Mouse (Mus musculus): ENCODE results near the gene Pcnp.

Gene Pcnp

DNA sequence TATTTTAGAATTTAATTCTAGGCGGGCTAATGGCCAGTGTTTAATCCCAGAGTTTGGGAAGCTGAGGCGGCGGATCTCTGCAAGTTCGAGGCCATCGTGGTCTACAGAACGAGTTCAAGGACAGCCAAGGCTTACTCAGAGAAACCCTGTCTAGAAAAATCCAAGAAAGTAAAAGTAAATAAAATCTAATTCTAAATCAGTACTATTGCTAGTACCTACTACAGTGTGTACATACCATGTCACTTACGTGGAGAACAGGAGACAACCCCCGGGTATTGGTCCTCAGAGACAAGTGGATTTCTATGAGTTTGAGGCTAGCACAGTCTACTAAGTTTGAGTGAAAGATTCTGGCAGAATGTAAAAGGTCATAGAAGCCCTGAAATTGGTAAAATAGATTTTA, 8.6 kb upstream of the Pcnp start:
- peaks cover 25% of the 10 kb centered on the region for H3K4me1 ChIP-seq (replicated peaks; ENCODE audit: low read depth, low read length)
- H3K9me3 ChIP-seq (ENCODE audit: low read length): peaks cover 3% of the 10 kb centered on the region
- peak overlapping the region; percentile 91 for H3K4me3 ChIP-seq (replicated peaks; ENCODE audit: low read length)
- H3K27me3 ChIP-seq (ENCODE audit: insufficient read depth, low read length): no peaks in the 10 kb centered on the region
- TF ChIP-seq NANOG (IDR thresholded peaks at IDR 0.05; ENCODE audit: borderline replicate concordance, low read length): no peak
- no peak for TF ChIP-seq POU5F1 (IDR thresholded peaks at IDR 0.05; ENCODE audit: borderline replicate concordance, low read length)
- no peak for TF ChIP-seq CTCF (conservative IDR thresholded peaks at IDR 0.05; ENCODE audit: low read length)
- H3K36me3 ChIP-seq (ENCODE audit: insufficient read depth, low read length): peaks cover 31% of the 10 kb centered on the region

DNA sequence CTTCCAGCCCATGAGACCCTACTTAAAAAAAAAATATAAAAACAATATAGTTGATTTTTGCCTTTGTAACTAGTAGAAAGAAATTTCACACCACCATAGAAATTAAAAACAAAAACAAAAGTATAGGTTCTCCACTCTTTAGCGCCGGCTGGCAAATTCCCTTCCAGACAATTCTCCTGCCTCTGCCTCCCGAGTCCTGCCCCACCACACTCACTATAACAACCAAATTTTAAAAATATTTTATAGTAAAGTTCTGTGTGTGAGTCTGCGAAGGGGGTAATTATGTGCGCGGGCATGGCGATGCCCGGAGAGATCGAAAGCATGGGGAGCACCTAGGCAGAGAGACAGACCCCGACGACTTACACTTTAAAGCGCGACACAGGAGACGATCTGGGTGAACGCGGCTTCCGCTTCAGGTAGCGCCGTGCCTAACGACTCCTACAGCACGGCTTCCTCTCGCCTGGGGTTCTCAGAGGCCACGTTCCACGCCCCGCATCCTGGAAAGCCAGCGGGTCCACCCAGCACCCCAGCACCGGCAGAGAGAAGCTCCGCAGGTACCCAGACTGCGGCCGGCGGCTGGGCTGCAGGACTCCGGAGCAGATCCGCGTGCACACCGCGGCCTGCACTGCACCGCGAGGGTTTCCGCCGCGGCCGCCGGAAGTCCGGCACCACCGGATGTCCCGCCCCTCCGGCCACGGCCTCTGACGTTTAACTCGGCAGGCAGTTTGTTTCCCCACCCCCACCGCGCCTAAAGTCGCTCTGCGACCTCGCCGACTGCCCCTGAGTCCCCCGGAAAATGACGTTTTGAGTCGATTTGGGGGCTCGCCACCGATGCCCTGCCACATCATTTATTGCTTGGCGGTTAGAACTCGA, 7.8 kb upstream of the Pcnp start, which contains the start of gene Trmt10c:
TSS of gene Trmt10c (minus strand) at position 682 of the 873 bp plus-strand sequence.
- Histone ChIP-seq H3K36me3 (ENCODE audit: insufficient read depth, low read length) (peaks cover 38% of the 10 kb centered on the region), H3K4me1 (replicated peaks; ENCODE audit: low read depth, low read length) (peaks cover 25% of the 10 kb centered on the region), H3K27me3 (ENCODE audit: insufficient read depth, low read length) (no peaks in the 10 kb centered on the region), H3K9me3 (ENCODE audit: low read length) (peaks cover 3% of the 10 kb centered on the region), H3K4me3 (replicated peaks; ENCODE audit: low read length) (peak within 1 kb of the TSS; percentile 91)
- TF ChIP-seq NANOG (IDR thresholded peaks at IDR 0.05; ENCODE audit: borderline replicate concordance, low read length) (no peak), POU5F1 (IDR thresholded peaks at IDR 0.05; ENCODE audit: borderline replicate concordance, low read length) (no peak), CTCF (conservative IDR thresholded peaks at IDR 0.05; ENCODE audit: low read length) (no peak)

DNA sequence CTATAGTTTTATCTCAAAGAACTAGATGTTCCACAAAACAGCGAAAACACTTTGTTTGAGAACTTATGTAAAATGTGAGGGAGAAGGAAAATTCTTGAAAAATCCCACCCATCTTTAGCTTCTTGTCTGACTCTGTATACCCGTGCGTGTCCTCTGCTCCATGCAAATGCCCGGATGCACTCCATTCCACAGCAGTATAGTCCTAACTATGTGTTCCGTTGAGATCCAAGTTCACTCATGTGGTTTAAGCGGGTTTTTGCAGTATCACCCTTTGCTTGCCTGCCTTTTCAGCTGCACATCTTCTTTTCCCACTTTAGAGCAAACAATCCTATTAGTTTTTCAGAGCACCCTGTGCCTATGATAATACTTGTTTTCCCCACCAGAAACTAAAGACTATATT, 7.0 kb upstream of the Pcnp start:
- Histone ChIP-seq H3K27me3 (ENCODE audit: insufficient read depth, low read length) (no peaks in the 10 kb centered on the region), H3K9me3 (ENCODE audit: low read length) (peaks cover 3% of the 10 kb centered on the region), H3K36me3 (ENCODE audit: insufficient read depth, low read length) (peaks cover 47% of the 10 kb centered on the region), H3K4me1 (replicated peaks; ENCODE audit: low read depth, low read length) (peaks cover 25% of the 10 kb centered on the region), H3K4me3 (replicated peaks; ENCODE audit: low read length) (peak overlapping the region; percentile 91)
- TF ChIP-seq POU5F1 (IDR thresholded peaks at IDR 0.05; ENCODE audit: borderline replicate concordance, low read length): no peak
- TF ChIP-seq CTCF (conservative IDR thresholded peaks at IDR 0.05; ENCODE audit: low read length): no peak
- no peak for TF ChIP-seq NANOG (IDR thresholded peaks at IDR 0.05; ENCODE audit: borderline replicate concordance, low read length)

DNA sequence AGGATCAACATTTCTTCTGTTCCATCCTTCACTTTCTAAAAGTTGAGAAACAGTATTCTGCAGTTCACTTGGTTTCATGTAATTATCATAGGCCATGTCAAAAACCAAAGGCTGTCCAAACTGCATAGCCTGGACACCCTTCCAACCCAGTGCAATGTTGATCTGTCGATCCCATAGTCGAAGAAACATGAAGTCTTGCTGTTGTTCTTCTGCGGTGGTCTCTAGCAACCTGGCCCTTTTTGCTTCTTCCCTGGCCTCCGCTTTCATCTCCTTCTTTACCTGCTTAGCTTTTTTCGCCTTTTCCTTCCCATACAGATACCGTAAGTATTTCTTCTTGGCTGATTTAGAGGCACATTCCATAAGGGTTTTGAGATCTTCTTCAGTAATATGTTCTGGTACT, 5.0 kb upstream of the Pcnp start:
- TF ChIP-seq POU5F1 (IDR thresholded peaks at IDR 0.05; ENCODE audit: borderline replicate concordance, low read length) (no peak), NANOG (IDR thresholded peaks at IDR 0.05; ENCODE audit: borderline replicate concordance, low read length) (no peak), CTCF (conservative IDR thresholded peaks at IDR 0.05; ENCODE audit: low read length) (no peak)
- Histone ChIP-seq H3K4me1 (replicated peaks; ENCODE audit: low read depth, low read length) (peaks cover 36% of the 10 kb centered on the region), H3K27me3 (ENCODE audit: insufficient read depth, low read length) (no peaks in the 10 kb centered on the region), H3K9me3 (ENCODE audit: low read length) (no peaks in the 10 kb centered on the region), H3K4me3 (replicated peaks; ENCODE audit: low read length) (no peak overlapping the region), H3K36me3 (ENCODE audit: insufficient read depth, low read length) (peaks cover 48% of the 10 kb centered on the region)

DNA sequence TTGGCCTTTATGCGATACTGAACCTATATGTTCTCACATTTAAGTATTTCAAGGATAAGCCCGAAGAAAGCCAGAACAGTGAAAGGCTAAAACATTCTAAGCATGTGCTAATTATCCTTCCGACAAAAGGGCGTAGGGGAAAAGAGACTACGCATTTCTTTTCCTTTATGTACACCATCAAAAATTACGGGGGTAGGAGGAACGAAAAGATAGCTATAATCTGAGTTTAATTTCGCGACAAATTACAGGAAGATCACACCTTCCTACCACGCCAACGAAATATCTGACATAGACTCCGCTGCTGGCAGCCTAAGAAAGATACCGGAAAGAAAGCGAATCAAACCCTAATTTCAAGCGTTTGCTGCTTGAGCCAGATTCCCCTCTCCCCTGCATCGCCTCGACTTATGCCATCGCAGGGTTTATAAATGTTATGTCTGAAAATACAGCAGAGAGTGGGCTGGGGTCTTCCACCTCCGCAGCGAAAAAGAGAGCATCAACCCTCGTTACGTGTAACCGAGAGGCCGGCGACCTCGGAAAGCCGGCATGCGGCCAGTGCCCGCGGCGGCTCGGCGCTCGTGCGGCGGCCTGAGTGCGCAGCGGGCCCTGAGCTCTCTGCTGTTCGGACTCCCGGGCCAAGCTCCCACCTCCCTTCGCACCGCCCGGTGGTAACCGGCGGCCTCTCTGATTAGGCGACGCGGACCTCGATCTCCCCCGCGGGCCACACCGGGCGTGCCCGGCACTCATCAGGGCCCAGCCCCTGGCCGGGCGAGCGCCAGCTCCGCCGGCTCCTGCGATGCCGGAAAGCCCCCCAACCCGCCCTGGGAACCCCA, 602 bp downstream of the Pcnp start:
- Histone ChIP-seq H3K27me3 (ENCODE audit: insufficient read depth, low read length) (no peaks in the 10 kb centered on the region), H3K9me3 (ENCODE audit: low read length) (no peaks in the 10 kb centered on the region), H3K4me3 (replicated peaks; ENCODE audit: low read length) (peak overlapping the region; percentile 96), H3K36me3 (ENCODE audit: insufficient read depth, low read length) (peaks cover 54% of the 10 kb centered on the region), H3K4me1 (replicated peaks; ENCODE audit: low read depth, low read length) (peaks cover 50% of the 10 kb centered on the region)
- no peak for TF ChIP-seq POU5F1 (IDR thresholded peaks at IDR 0.05; ENCODE audit: borderline replicate concordance, low read length)
- TF ChIP-seq NANOG (IDR thresholded peaks at IDR 0.05; ENCODE audit: borderline replicate concordance, low read length): no peak
- no peak for TF ChIP-seq CTCF (conservative IDR thresholded peaks at IDR 0.05; ENCODE audit: low read length)

DNA sequence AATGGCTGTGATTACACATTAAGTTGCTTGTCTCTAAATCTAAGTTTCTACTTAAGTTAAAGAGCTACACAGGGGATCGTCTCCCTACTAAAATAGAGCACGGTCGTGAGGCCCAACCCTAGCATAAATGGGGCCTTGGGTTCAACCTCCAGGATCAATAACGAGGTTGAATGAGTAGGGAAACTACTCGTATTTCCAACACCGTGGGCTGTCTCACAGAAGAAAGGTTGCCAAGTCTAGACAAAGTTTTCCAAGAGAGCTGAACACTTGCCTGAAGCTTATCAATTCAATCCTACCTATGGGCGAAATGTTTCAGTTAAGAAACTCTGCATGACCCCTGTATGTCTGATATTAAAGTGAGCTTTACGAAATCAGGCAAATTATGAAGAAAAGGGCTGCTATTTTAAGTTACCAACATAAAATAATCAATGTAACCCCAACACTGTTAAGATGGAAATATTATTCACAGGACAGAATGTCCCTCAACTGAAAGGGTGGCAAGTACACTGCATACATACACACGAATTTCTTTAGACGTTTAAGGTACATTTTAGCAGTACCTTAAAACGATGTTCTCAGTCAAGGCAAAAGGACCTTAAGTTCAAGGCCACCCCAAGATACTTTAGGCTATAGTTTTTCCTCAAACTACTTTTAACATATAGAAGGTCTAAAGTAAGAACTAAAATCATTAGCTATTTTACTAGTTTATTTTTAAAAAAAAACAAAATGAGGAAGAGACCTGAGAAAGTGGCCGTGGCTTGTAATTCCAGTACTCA, 1.5 kb downstream of the Pcnp start:
- peaks cover 49% of the 10 kb centered on the region for H3K36me3 ChIP-seq (ENCODE audit: insufficient read depth, low read length)
- TF ChIP-seq POU5F1 (IDR thresholded peaks at IDR 0.05; ENCODE audit: borderline replicate concordance, low read length) (no peak), CTCF (conservative IDR thresholded peaks at IDR 0.05; ENCODE audit: low read length) (no peak), NANOG (IDR thresholded peaks at IDR 0.05; ENCODE audit: borderline replicate concordance, low read length) (no peak)
- H3K27me3 ChIP-seq (ENCODE audit: insufficient read depth, low read length): no peaks in the 10 kb centered on the region
- H3K4me3 ChIP-seq (replicated peaks; ENCODE audit: low read length): peak overlapping the region; percentile 96
- no peaks in the 10 kb centered on the region for H3K9me3 ChIP-seq (ENCODE audit: low read length)
- peaks cover 47% of the 10 kb centered on the region for H3K4me1 ChIP-seq (replicated peaks; ENCODE audit: low read depth, low read length)

DNA sequence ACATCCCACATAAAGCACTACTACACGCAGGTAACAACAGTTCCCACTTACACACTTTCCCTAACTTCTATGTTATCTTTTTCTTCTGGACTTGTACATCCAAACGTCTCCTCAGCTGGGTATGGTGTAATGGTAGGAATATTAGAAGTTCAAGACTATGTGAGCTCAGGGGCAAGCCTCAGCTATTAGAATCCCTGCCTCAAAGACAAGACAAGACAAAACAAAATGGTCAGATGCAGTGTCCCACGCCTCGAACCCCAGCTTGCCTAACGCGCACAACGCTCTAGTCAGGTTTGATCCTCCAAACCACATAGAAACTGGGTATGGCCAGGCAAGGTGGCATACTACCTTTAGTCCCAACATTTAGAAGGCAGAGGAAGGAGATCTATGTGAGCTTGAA, 9.9 kb downstream of the Pcnp start:
- Histone ChIP-seq H3K27me3 (ENCODE audit: insufficient read depth, low read length) (no peaks in the 10 kb centered on the region), H3K4me1 (replicated peaks; ENCODE audit: low read depth, low read length) (peaks cover 15% of the 10 kb centered on the region), H3K4me3 (replicated peaks; ENCODE audit: low read length) (no peak overlapping the region), H3K9me3 (ENCODE audit: low read length) (no peaks in the 10 kb centered on the region), H3K36me3 (ENCODE audit: insufficient read depth, low read length) (peaks cover 64% of the 10 kb centered on the region)
- no peak for TF ChIP-seq POU5F1 (IDR thresholded peaks at IDR 0.05; ENCODE audit: borderline replicate concordance, low read length)
- TF ChIP-seq CTCF (conservative IDR thresholded peaks at IDR 0.05; ENCODE audit: low read length): no peak
- TF ChIP-seq NANOG (IDR thresholded peaks at IDR 0.05; ENCODE audit: borderline replicate concordance, low read length): no peak

Data from E14TG2a.4 (cell line).